Mouse (Mus musculus): ENCODE measurements around the gene Olfr609. TPM values are rescaled to one million over a fixed set of nuclear protein-coding genes. Genes with fewer than 3 reads are reported as not detected.
"Not testable (repeated sequence)": the region's sequence is repeated elsewhere in the genome, so short reads cannot be mapped to it uniquely, and the experiment has no call there.

The Olfr609 gene
- polyA plus RNA-seq (2012; rRNA removed), result not detected in 2 replicates

DNA sequence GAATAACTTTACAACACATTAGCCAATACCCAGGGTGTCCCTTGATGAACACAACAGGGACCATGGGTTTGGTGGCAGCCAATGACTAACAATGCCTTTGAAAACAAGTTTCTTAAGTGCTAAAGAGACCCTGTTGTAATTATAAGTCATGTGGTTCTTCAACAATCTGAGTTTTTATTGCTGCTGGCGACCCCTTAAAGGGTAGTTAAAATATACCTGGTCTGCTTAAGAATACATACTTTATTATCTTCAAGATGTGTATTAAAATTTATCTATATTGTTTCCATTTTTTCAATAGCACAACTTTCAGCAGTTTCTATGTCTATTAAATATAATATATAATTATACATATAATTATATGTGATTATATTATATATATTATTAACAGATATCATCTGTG is at the start of gene Olfr609:
Olfr609 (minus strand) TSS at position 101 of the 400 bp plus-strand sequence.
- Histone ChIP-seq H3K4me1 (ENCODE audit: control insufficient read depth, insufficient read depth, low read length) (no peaks in the 10 kb centered on the region), H3K36me3 (ENCODE audit: control insufficient read depth, insufficient read depth, low read length) (no peaks in the 10 kb centered on the region), H3K4me3 (ENCODE audit: control insufficient read depth, low read depth, low read length) (no peak within 1 kb of the TSS), H3K27me3 (ENCODE audit: control insufficient read depth, insufficient read depth, low read length) (no peaks in the 10 kb centered on the region), H3K27ac (ENCODE audit: control insufficient read depth, insufficient read depth, low read depth, low read length) (no peak within 1 kb of the TSS)
- no peak for TF ChIP-seq CTCF (IDR thresholded peaks at IDR 0.05; ENCODE audit: control insufficient read depth, insufficient read depth, insufficient replicate concordance, low read depth, low read length)
- TF ChIP-seq POLR2A (IDR thresholded peaks at IDR 0.05; ENCODE audit: control insufficient read depth, low read depth, low read length), result no peak

DNA sequence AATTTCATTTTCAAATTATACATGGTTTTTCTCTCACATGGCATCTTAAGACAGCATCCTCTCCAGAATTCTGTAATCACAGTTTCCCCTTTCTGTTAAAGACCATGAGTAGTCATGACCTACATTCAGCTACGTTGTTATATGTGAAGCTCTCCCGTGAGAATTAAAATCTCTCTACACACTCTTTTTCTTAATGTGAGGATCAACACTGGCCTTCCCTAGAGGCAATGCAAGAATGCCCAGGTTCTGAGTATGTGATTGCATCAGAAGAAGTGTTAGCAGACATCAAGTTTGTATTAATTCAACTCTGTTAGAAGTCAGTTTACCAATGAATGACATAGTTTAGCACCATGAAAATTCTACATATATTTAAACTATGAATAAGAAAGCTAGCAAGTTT is 44.8 kb upstream of the Olfr609 start, which contains the start of gene Olfr612:
Olfr612 (minus strand) TSS at position 101 of the 400 bp plus-strand sequence.
- H3K27ac ChIP-seq (ENCODE audit: control insufficient read depth, insufficient read depth, low read depth, low read length); H3K4me3 ChIP-seq (ENCODE audit: control insufficient read depth, low read depth, low read length); H3K27me3 ChIP-seq (ENCODE audit: control insufficient read depth, insufficient read depth, low read length); H3K36me3 ChIP-seq (ENCODE audit: control insufficient read depth, insufficient read depth, low read length); H3K4me1 ChIP-seq (ENCODE audit: control insufficient read depth, insufficient read depth, low read length): not testable (repeated sequence)

- not testable (repeated sequence) for H3K4me1 ChIP-seq (ENCODE audit: control insufficient read depth, insufficient read depth, low read length); H3K4me3 ChIP-seq (ENCODE audit: control insufficient read depth, low read depth, low read length); H3K36me3 ChIP-seq (ENCODE audit: control insufficient read depth, insufficient read depth, low read length); H3K27ac ChIP-seq (ENCODE audit: control insufficient read depth, insufficient read depth, low read depth, low read length); H3K27me3 ChIP-seq (ENCODE audit: control insufficient read depth, insufficient read depth, low read length)
Measured at GRCm38 (mm10) chr7:103520746-103521145, 22.9 kb upstream of the Olfr609 start, which contains the start of gene Olfr611. Gene Olfr611, minus strand, starts transcription at chr7:103520846.

GRCm38 (mm10) chr7:103512022-103512421 is 14.2 kb upstream of the Olfr609 start, which contains the start of gene Olfr610:
Gene Olfr610, minus strand, starts transcription at chr7:103512122.
- Histone ChIP-seq H3K4me1 (ENCODE audit: control insufficient read depth, insufficient read depth, low read length) (no peaks in the 10 kb centered on the region), H3K27ac (ENCODE audit: control insufficient read depth, insufficient read depth, low read depth, low read length) (no peak within 1 kb of the TSS), H3K27me3 (ENCODE audit: control insufficient read depth, insufficient read depth, low read length) (no peaks in the 10 kb centered on the region), H3K4me3 (ENCODE audit: control insufficient read depth, low read depth, low read length) (no peak within 1 kb of the TSS), H3K36me3 (ENCODE audit: control insufficient read depth, insufficient read depth, low read length) (no peaks in the 10 kb centered on the region)
- TF ChIP-seq POLR2A (IDR thresholded peaks at IDR 0.05; ENCODE audit: control insufficient read depth, low read depth, low read length), result no peak
- TF ChIP-seq CTCF (IDR thresholded peaks at IDR 0.05; ENCODE audit: control insufficient read depth, insufficient read depth, insufficient replicate concordance, low read depth, low read length), result no peak

- H3K27ac ChIP-seq (ENCODE audit: control insufficient read depth, insufficient read depth, low read depth, low read length); H3K36me3 ChIP-seq (ENCODE audit: control insufficient read depth, insufficient read depth, low read length); H3K4me1 ChIP-seq (ENCODE audit: control insufficient read depth, insufficient read depth, low read length); H3K27me3 ChIP-seq (ENCODE audit: control insufficient read depth, insufficient read depth, low read length); H3K4me3 ChIP-seq (ENCODE audit: control insufficient read depth, low read depth, low read length): not testable (repeated sequence)
Measured at GRCm38 (mm10) chr7:103477106-103477505, 20.8 kb downstream of the Olfr609 start.

- Histone ChIP-seq H3K27me3 (ENCODE audit: control insufficient read depth, insufficient read depth, low read length) (no peaks in the 10 kb centered on the region), H3K4me1 (ENCODE audit: control insufficient read depth, insufficient read depth, low read length) (0 out of 2 replicates have a peak, but pooled peaks cover 2% of the 10 kb centered on the region), H3K36me3 (ENCODE audit: control insufficient read depth, insufficient read depth, low read length) (no peaks in the 10 kb centered on the region), H3K27ac (ENCODE audit: control insufficient read depth, insufficient read depth, low read depth, low read length) (no peak within 1 kb of the TSS), H3K4me3 (ENCODE audit: control insufficient read depth, low read depth, low read length) (no peak within 1 kb of the TSS)
- TF ChIP-seq POLR2A (IDR thresholded peaks at IDR 0.05; ENCODE audit: control insufficient read depth, low read depth, low read length), result no peak
Measured at GRCm38 (mm10) chr7:103469577-103469976, 28.3 kb downstream of the Olfr609 start, which contains the start of gene Olfr608. Gene Olfr608, plus strand, starts transcription at chr7:103469877.

- Histone ChIP-seq H3K27me3 (ENCODE audit: control insufficient read depth, insufficient read depth, low read length) (no peaks in the 10 kb centered on the region), H3K4me3 (ENCODE audit: control insufficient read depth, low read depth, low read length) (no peak overlapping the region), H3K27ac (ENCODE audit: control insufficient read depth, insufficient read depth, low read depth, low read length) (no peak overlapping the region), H3K36me3 (ENCODE audit: control insufficient read depth, insufficient read depth, low read length) (no peaks in the 10 kb centered on the region), H3K4me1 (ENCODE audit: control insufficient read depth, insufficient read depth, low read length) (no peaks in the 10 kb centered on the region)
- TF ChIP-seq CTCF (IDR thresholded peaks at IDR 0.05; ENCODE audit: control insufficient read depth, insufficient read depth, insufficient replicate concordance, low read depth, low read length), result no peak
- no peak for TF ChIP-seq POLR2A (IDR thresholded peaks at IDR 0.05; ENCODE audit: control insufficient read depth, low read depth, low read length)
Measured at GRCm38 (mm10) chr7:103460590-103460989, 37.3 kb downstream of the Olfr609 start.

GRCm38 (mm10) chr7:103448746-103449145 is 49.1 kb downstream of the Olfr609 start, which contains the start of gene Olfr606:
Gene Olfr606, plus strand, starts transcription at chr7:103449046.
- Histone ChIP-seq H3K36me3 (ENCODE audit: control insufficient read depth, insufficient read depth, low read length) (no peaks in the 10 kb centered on the region), H3K4me1 (ENCODE audit: control insufficient read depth, insufficient read depth, low read length) (no peaks in the 10 kb centered on the region), H3K27me3 (ENCODE audit: control insufficient read depth, insufficient read depth, low read length) (no peaks in the 10 kb centered on the region), H3K4me3 (ENCODE audit: control insufficient read depth, low read depth, low read length) (no peak within 1 kb of the TSS), H3K27ac (ENCODE audit: control insufficient read depth, insufficient read depth, low read depth, low read length) (no peak within 1 kb of the TSS)
- no peak for TF ChIP-seq CTCF (IDR thresholded peaks at IDR 0.05; ENCODE audit: control insufficient read depth, insufficient read depth, insufficient replicate concordance, low read depth, low read length)
- TF ChIP-seq POLR2A (IDR thresholded peaks at IDR 0.05; ENCODE audit: control insufficient read depth, low read depth, low read length), result no peak

All from testis, adult 2 months (tissue).